Mouse (Mus musculus) heart, embryonic 16.5 days (tissue): Measurements from ENCODE around the gene Ly6g. TPM values are rescaled to one million over a fixed set of nuclear protein-coding genes. Genes with fewer than 3 reads are reported as not detected.

ENCODE experiments used
- polyA plus RNA-seq: library from polyadenylated mRNA; unstranded; fragments of >200 nt; fragmentation: Nextera tagmentation; extraction: Ambion mirVana; gene quantifications from 2 replicates; pipeline ENCODE4 v1.2.1, GENCODE M21; 2015

Gene Ly6g
- polyA plus RNA-seq, 1 experiment from 2014 or later, result 0.51 TPM

Other genes with a start within 250 kb of the Ly6g start
- gene Ly6i, start 171.8 kb upstream of the Ly6g start, polyA plus RNA-seq, result 0.20 TPM in 1 of 2 replicates, not detected in the other
- gene Ly6a, start 157.2 kb upstream of the Ly6g start, polyA plus RNA-seq, result 8.1 and 11.4 TPM in 2 replicates
- gene Ly6c1, start 106.4 kb upstream of the Ly6g start, polyA plus RNA-seq, result 16.7 and 18.5 TPM in 2 replicates
- gene Ly6c2, start 43.3 kb upstream of the Ly6g start, polyA plus RNA-seq, result 1.8 and 2.9 TPM in 2 replicates
- gene BC025446, start 61.1 kb downstream of the Ly6g start, polyA plus RNA-seq, result not detected in 2 replicates
- not detected in 2 replicates for gene Ly6f, start 113.2 kb downstream of the Ly6g start, polyA plus RNA-seq